Mouse (Mus musculus) C2C12 (cell line): ENCODE data around the gene Gpatch2.

ENCODE experiments used
- CEBPB ChIP-seq: IDR thresholded peaks from one replicate; pipeline ENCODE4 v1.6.1; 2011; ENCODE audit warnings: low read depth, mild to moderate bottlenecking, control low read depth, moderate library complexity
- CTCF ChIP-seq: IDR thresholded peaks from one replicate; pipeline ENCODE4 v1.5.1; 2011; ENCODE audit not compliant: control insufficient read depth, insufficient read depth, insufficient read length
- MAX ChIP-seq: IDR thresholded peaks from one replicate; pipeline ENCODE4 v1.6.1; 2011; ENCODE audit warnings: mild to moderate bottlenecking, control low read depth

- no peak for TF ChIP-seq CTCF
- TF ChIP-seq CEBPB = no peak
- no peak for TF ChIP-seq MAX
These were observed 5.4 kb downstream of the Gpatch2 start for GRCm38 (mm10) chr1:187220756-187221155.
